Mouse (Mus musculus) gastrocnemius, adult 2 months (tissue): ENCODE results near the gene Smagp. TPM values are rescaled to one million over a fixed set of nuclear protein-coding genes. Genes with fewer than 3 reads are reported as not detected.

Source experiments
- DNase-seq: peaks from one replicate; pipeline ENCODE4 v3.0.0; 2022
- H3K27ac ChIP-seq: fragments of 200-600 bp; 2 replicates; pipeline ENCODE4 v1.8.1; 2022; ENCODE audit warnings: mild to moderate bottlenecking
- H3K4me3 ChIP-seq: fragments of 200-600 bp; 2 replicates; pipeline ENCODE4 v1.8.1; 2022; ENCODE audit warnings: mild to moderate bottlenecking, moderate library complexity
- CTCF ChIP-seq: fragments of 200-600 bp; IDR thresholded peaks from 2 replicates; pipeline ENCODE4 v1.8.1; 2022; ENCODE audit warnings: antibody characterized with exemption, mild to moderate bottlenecking, moderate library complexity
- intact Hi-C: fragments of 180-260 bp; cut with DNase I; formaldehyde crosslinking; loops from one replicate; pipeline ENCODE4 v1.15.1; 2025
- total RNA-seq, 2 experiments: library from RNA; stranded (reverse); gene quantifications; 2 replicates each; pipeline ENCODE4 v1.2.3; 2021

Smagp gene
- total RNA-seq, 2 experiments from 2014 or later: 1.9 to 3.5 TPM

- no peak overlapping the region for H3K4me3 ChIP-seq
- no peak for TF ChIP-seq CTCF
- DNase-seq: no peak
- intact Hi-C loops: no loop called here
- H3K27ac ChIP-seq: peak overlapping the region; percentile 58; the same call in 1 of the 2 replicates
Measured at GRCm38 (mm10) chr15:100674566-100674965, 37.8 kb upstream of the Smagp start.

DNA sequence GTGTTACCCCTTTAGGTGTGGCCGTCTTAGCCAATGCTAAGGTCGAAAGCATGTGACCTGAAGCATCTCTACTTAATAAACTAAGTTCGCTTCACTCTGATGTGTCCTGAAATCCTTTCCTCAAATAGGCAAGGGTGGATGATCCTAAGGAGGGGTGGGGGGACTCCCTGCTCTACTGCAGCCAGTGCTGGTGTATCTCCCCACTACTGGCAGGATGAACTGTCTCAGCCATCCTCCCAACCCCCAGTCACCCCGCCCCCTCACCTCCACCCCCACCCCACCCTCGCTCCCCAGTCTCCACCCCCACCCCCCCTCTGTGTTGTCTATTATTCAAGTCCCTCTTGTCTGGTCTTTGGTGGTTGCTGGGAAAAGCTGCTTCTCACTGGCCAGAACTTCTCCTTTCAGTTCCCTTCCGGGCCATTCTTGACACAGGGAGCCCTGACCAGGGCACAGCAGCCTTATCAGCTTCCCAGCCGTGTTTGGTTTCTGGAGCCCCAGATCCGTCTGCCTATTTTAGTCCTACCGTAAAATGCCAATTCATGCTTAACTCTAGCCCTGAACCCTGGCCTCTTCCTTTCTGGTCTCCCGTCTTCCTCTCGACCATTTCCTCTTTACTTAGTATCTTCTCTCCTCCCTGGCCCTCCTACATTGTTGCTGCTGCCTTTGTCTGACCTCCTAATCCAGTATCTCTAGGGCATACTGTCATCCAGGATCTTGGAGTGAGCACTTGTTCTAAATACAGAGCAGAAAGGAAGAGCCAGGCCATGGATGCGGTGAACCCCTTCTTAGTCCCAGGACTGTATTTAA lies 37.0 kb upstream of the Smagp start:
- no peak for TF ChIP-seq CTCF
- peak overlapping the region; percentile 58 for H3K27ac ChIP-seq
- intact Hi-C loops: no loop called here
- no peak overlapping the region for H3K4me3 ChIP-seq
- no peak for DNase-seq

- no peak for DNase-seq
- no peak overlapping the region for H3K27ac ChIP-seq
- intact Hi-C loops: no loop called here
- TF ChIP-seq CTCF: no peak
- no peak overlapping the region for H3K4me3 ChIP-seq
Measured at GRCm38 (mm10) chr15:100670833-100671232, 34.1 kb upstream of the Smagp start.

DNA sequence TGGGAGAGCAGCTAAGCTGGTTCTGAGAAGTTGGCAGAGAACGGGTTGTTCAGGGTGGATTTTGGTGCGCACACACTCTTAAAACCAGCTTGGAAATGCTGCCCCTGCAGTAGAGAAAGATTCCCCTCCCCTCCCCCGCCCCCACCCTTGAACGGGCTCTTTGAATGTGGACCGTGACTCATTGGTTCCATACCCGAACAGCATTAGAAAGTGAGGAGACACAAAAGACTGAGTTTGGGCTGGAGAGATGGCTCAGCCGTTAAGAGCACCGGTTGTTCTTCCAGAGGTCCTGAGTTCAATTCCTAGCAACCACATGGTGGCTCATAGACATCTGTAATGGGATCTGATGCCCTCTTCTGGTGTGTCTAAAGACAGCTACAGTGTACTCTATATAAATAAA lies 33.3 kb upstream of the Smagp start:
- intact Hi-C loops: no loop called here
- DNase-seq: no peak
- Histone ChIP-seq H3K27ac (no peak overlapping the region), H3K4me3 (no peak overlapping the region)
- TF ChIP-seq CTCF: no peak

DNA sequence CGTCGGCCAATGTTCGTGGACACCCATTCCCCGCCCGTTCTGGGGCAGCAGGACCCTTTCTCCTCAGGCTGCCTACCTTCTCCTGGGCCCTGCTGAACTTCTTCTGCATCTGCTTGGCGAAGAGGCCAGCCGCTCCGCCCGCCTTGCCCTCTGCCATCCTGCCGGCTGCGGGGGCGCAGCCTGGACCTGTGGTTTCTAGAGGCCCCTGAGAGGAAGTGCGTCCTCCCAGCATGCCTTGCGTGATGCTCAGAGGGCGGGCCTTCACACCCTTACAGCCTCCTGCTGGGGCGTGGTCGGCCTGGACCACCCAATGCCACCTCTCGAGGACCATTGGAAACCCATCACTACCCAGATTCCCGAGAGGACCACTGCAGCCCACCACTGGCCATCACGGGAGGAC lies 32.6 kb upstream of the Smagp start, which contains the start of gene Bin2:
Bin2 (minus strand) TSS at position 217 of the 400 bp plus-strand sequence.
- peak; percentile 27 for DNase-seq
- no peak for TF ChIP-seq CTCF
- H3K4me3 ChIP-seq: peak within 1 kb of the TSS; percentile 40
- intact Hi-C loops: no loop called here
- H3K27ac ChIP-seq: no peak within 1 kb of the TSS

- DNase-seq: no peak
- intact Hi-C loops: no loop called here
- H3K27ac ChIP-seq: no peak overlapping the region
- no peak for TF ChIP-seq CTCF
- H3K4me3 ChIP-seq: no peak overlapping the region
Measured at GRCm38 (mm10) chr15:100667871-100668545, 31.3 kb upstream of the Smagp start.

DNA sequence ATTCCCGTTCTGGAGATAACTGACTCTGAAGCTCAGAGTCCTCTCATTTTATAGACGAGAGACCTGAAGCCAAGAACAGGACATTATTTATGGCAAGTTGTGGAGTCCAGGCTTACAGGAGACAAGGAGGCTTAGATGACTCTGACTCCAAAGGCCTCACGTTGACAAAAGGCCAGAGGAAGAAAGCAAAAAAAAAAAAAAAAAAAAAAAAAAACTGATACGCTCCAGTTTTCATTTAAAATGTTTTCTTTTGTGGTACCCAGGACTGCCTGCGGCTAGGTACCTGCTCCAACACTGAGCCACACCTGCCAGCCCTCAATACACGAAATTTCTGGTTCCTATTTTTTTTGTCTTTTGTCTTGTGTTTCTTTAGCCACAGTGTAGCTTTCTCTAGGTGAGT lies 30.7 kb upstream of the Smagp start:
- intact Hi-C loops: no loop called here
- Histone ChIP-seq H3K27ac (no peak overlapping the region), H3K4me3 (no peak overlapping the region)
- TF ChIP-seq CTCF: no peak
- DNase-seq: no peak

DNA sequence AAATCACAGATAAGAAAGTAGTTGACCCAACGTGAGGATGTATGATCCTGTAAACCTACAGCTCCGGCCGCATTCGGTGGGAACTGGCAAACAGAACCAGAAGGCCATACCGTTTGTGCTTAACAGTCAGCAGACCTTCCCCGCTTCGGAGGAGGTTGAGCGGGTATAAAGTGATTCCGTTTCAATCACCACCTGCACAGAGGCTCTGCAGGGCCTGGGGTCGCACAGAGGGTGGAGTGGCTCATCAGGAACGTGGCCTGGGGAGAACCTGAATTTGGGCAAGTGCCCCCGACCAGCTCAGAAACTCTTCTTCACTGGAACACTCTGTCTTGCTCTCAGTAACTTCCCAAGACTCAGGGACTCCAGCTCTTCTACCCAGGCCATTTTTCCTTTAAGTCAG lies 30.1 kb upstream of the Smagp start:
- no peak for TF ChIP-seq CTCF
- Histone ChIP-seq H3K4me3 (no peak overlapping the region), H3K27ac (no peak overlapping the region)
- intact Hi-C loops: no loop called here
- DNase-seq: no peak

- TF ChIP-seq CTCF: no peak
- intact Hi-C loops: no loop called here
- Histone ChIP-seq H3K27ac (0 out of 2 replicates have a peak overlapping the region, but pooled peaks have one; percentile 20), H3K4me3 (no peak overlapping the region)
- peak; percentile 31 for DNase-seq
Measured at GRCm38 (mm10) chr15:100666219-100666696, 29.5 kb upstream of the Smagp start.

GRCm38 (mm10) chr15:100665411-100666218 lies 28.9 kb upstream of the Smagp start:
- TF ChIP-seq CTCF: no peak
- Histone ChIP-seq H3K27ac (no peak overlapping the region), H3K4me3 (no peak overlapping the region)
- DNase-seq: no peak
- intact Hi-C loops: no loop called here

DNA sequence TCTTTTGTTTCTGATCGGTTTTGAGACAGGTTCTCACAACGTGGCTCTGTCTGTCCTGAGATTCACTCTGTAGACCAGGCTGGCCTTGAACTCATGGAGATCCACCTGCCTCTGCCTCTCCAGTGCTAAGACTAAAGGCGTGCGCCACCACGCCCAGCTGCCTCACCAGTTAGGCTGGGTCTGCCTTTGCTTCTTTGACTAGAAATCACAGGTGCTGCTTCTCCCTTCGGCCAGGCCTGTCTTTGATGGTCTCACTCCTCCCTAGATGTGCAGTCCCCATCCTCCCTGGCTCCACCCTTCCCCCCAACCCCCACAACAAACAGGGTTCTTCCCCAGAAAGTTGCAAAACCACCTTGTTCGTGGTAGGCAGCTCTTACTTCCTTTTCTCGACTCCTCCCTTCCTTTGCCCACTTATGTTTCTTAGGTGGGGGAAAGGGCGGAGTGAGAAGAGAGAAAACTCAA lies 28.1 kb upstream of the Smagp start:
- H3K27ac ChIP-seq: no peak overlapping the region
- no peak for DNase-seq
- H3K4me3 ChIP-seq: no peak overlapping the region
- intact Hi-C loops: no loop called here
- no peak for TF ChIP-seq CTCF

- intact Hi-C loops: no loop called here
- no peak for DNase-seq
- no peak for TF ChIP-seq CTCF
Measured at GRCm38 (mm10) chr15:100660805-100661204, 24.1 kb upstream of the Smagp start.

GRCm38 (mm10) chr15:100660306-100660705 lies 23.6 kb upstream of the Smagp start:
- peak overlapping the region; percentile 34; the same call in 1 of the 2 replicates for H3K4me3 ChIP-seq
- TF ChIP-seq CTCF: no peak
- intact Hi-C loops: no loop called here
- DNase-seq: peak; percentile 90
- H3K27ac ChIP-seq: peak overlapping the region; percentile 52; the same call in 1 of the 2 replicates

More at GRCm38 (mm10) chr15:100660805-100661204, 24.1 kb upstream of the Smagp start:
- H3K27ac ChIP-seq: peak overlapping the region; percentile 52; the same call in 1 of the 2 replicates
- H3K4me3 ChIP-seq: no peak overlapping the region
